Mouse (Mus musculus) midbrain, embryonic 13.5 days (tissue): ENCODE measurements around the gene Gm20838. TPM values are rescaled to one million over a fixed set of nuclear protein-coding genes. Genes with fewer than 3 reads are reported as not detected.
"Not testable (repeated sequence)": the region's sequence is repeated elsewhere in the genome, so short reads cannot be mapped to it uniquely, and the experiment has no call there.

Experiments
- ATAC-seq: fragments of 200-750 bp; cut with Nextera tagmentation; 2 replicates; pipeline ENCODE4 v1.8.0; 2017; ENCODE audit warnings: mild to moderate bottlenecking, moderate TSS enrichment, moderate library complexity
- H3K27ac ChIP-seq: fragments of 300-500 bp; sonication (generic); 2 replicates; pipeline ENCODE4 v1.5.1; 2015; ENCODE audit warnings: inconsistent platforms, mild to moderate bottlenecking, moderate library complexity
- H3K27me3 ChIP-seq: fragments of 300-500 bp; sonication (generic); 2 replicates; pipeline ENCODE4 v1.6.1; 2015; ENCODE audit warnings: mild to moderate bottlenecking, inconsistent platforms
- H3K36me3 ChIP-seq: fragments of 300-500 bp; sonication (generic); 2 replicates; pipeline ENCODE4 v1.6.1; 2015; ENCODE audit warnings: mild to moderate bottlenecking, inconsistent platforms
- H3K4me1 ChIP-seq: fragments of 300-500 bp; sonication (generic); replicated peaks from 2 replicates; pipeline ENCODE4 v1.6.1; 2015; ENCODE audit warnings: inconsistent platforms
- H3K4me2 ChIP-seq: fragments of 300-500 bp; sonication (generic); replicated peaks from 2 replicates; pipeline ENCODE4 v1.6.1; 2015; ENCODE audit warnings: moderate library complexity, mild to moderate bottlenecking, inconsistent platforms
- H3K4me3 ChIP-seq: fragments of 300-500 bp; sonication (generic); replicated peaks from 2 replicates; pipeline ENCODE4 v1.5.1; 2015; ENCODE audit warnings: mild to moderate bottlenecking, inconsistent platforms
- H3K9ac ChIP-seq: fragments of 300-500 bp; sonication (generic); replicated peaks from 2 replicates; pipeline ENCODE4 v1.6.1; 2015; ENCODE audit warnings: mild to moderate bottlenecking, inconsistent platforms
- H3K9me3 ChIP-seq: fragments of 300-500 bp; sonication (generic); 2 replicates; pipeline ENCODE4 v1.6.1; 2016; ENCODE audit warnings: mild to moderate bottlenecking, inconsistent platforms
- WGBS: fragments of 180-500 bp; shearing (Covaris S2); methylation state at CpG from one replicate; pipeline ENCODE4 v1.1.7; 2015; 5-methylcytosine and 5-hydroxymethylcytosine counted together
- polyA plus RNA-seq: library from polyadenylated mRNA; unstranded; fragments of >200 nt; fragmentation: Nextera tagmentation; extraction: Ambion mirVana; gene quantifications from 2 replicates; pipeline ENCODE4 v1.2.1, GENCODE M21; 2015

Gene Gm20838
- not detected in 2 replicates for polyA plus RNA-seq

- not testable (repeated sequence) for H3K4me3 ChIP-seq, H3K27ac ChIP-seq
- no CpG with 5 or more reads among the region's 8 CpGs for WGBS
These were observed at the start of gene Gm20838 for GRCm38 (mm10) chrY:33543064-33543463. Gene Gm20838, minus strand, starts transcription at chrY:33543164.

More at GRCm38 (mm10) chrY:33543064-33543463, at the start of gene Gm20838:
- ATAC-seq, H3K9me3 ChIP-seq, H3K4me2 ChIP-seq, H3K9ac ChIP-seq, H3K4me1 ChIP-seq, H3K27me3 ChIP-seq, H3K36me3 ChIP-seq: not testable (repeated sequence)
